Mouse (Mus musculus): Measurements from ENCODE around the gene Adh5.
"Not testable (repeated sequence)": the region's sequence is repeated elsewhere in the genome, so short reads cannot be mapped to it uniquely, and the experiment has no call there.

The Adh5 gene

GRCm38 (mm10) chr3:138458441-138458840 is 15.5 kb downstream of the Adh5 start:
- no peak for DNase-seq (ENCODE audit: low spot score in 2 of 2)

GRCm38 (mm10) chr3:138460260-138460659 is 17.4 kb downstream of the Adh5 start:
- no peak for DNase-seq (ENCODE audit: low spot score in 2 of 2)

GRCm38 (mm10) chr3:138461832-138462231 is 18.9 kb downstream of the Adh5 start:
- no peak for DNase-seq (ENCODE audit: low spot score in 2 of 2)

- peak in 1 of 2 experiments; percentile 18 for DNase-seq (ENCODE audit: low spot score in 2 of 2)
These were observed 20.2 kb downstream of the Adh5 start for GRCm38 (mm10) chr3:138463137-138463536.

GRCm38 (mm10) chr3:138463807-138464206 is 20.9 kb downstream of the Adh5 start:
- no peak for DNase-seq (ENCODE audit: low spot score in 2 of 2)

- DNase-seq (ENCODE audit: low spot score in 2 of 2): no peak
These were observed 21.8 kb downstream of the Adh5 start for GRCm38 (mm10) chr3:138464573-138465147.

- DNase-seq (ENCODE audit: low spot score in 2 of 2): not testable (repeated sequence)
These were observed 23.8 kb downstream of the Adh5 start for GRCm38 (mm10) chr3:138466656-138467055.

GRCm38 (mm10) chr3:138471066-138471465 is 28.2 kb downstream of the Adh5 start:
- DNase-seq (ENCODE audit: low spot score in 2 of 2): no peak

GRCm38 (mm10) chr3:138479489-138479888 is 36.6 kb downstream of the Adh5 start:
- DNase-seq (ENCODE audit: low spot score in 2 of 2): no peak

GRCm38 (mm10) chr3:138481526-138482284 is 38.8 kb downstream of the Adh5 start:
- no peak for DNase-seq (ENCODE audit: low spot score in 2 of 2)

GRCm38 (mm10) chr3:138483240-138483639 is 40.3 kb downstream of the Adh5 start:
- DNase-seq (ENCODE audit: low spot score in 2 of 2): no peak

- DNase-seq (ENCODE audit: low spot score in 2 of 2): peak in 1 of 2 experiments; percentile 53
These were observed 45.9 kb downstream of the Adh5 start for GRCm38 (mm10) chr3:138488584-138489326.

- peak; percentile 96 to 99 for DNase-seq (ENCODE audit: low spot score in 2 of 2)
These were observed 46.6 kb downstream of the Adh5 start, which contains the start of gene Metap1 for GRCm38 (mm10) chr3:138489327-138490033. Metap1 (minus strand) TSS chr3:138489515.

- peak in 1 of 2 experiments; percentile 10 for DNase-seq (ENCODE audit: low spot score in 2 of 2)
These were observed 47.1 kb downstream of the Adh5 start for GRCm38 (mm10) chr3:138490034-138490337.

- DNase-seq (ENCODE audit: low spot score in 2 of 2): no peak
These were observed 50.8 kb downstream of the Adh5 start for GRCm38 (mm10) chr3:138493668-138494067.

GRCm38 (mm10) chr3:138494565-138494964 is 51.7 kb downstream of the Adh5 start:
- no peak for DNase-seq (ENCODE audit: low spot score in 2 of 2)

- no peak for DNase-seq (ENCODE audit: low spot score in 2 of 2)
These were observed 52.6 kb downstream of the Adh5 start for GRCm38 (mm10) chr3:138495166-138496145.

GRCm38 (mm10) chr3:138498731-138499130 is 55.8 kb downstream of the Adh5 start:
- DNase-seq (ENCODE audit: low spot score in 2 of 2): no peak

- no peak for DNase-seq (ENCODE audit: low spot score in 2 of 2)
These were observed 57.2 kb downstream of the Adh5 start for GRCm38 (mm10) chr3:138499854-138500740.

- no peak for DNase-seq (ENCODE audit: low spot score in 2 of 2)
These were observed 60.9 kb downstream of the Adh5 start for GRCm38 (mm10) chr3:138503754-138504153.

Measured in thymus, postnatal 10 days (tissue).